ENCODE assay signal across 8 mouse cellular contexts in genomic region chr12:9585085-9585453, GRCm38 (mm10). TPM values are rescaled to one million over a fixed set of nuclear protein-coding genes. Genes with fewer than 3 reads are reported as not detected.
DNase-seq lines count a peak whose midpoint lies in the region; ATAC-seq and TF ChIP-seq lines count a peak whose summit lies in the region.

No protein-coding gene starts in this region.

- peak overlapping the region; percentile 60 for H3K4me2 ChIP-seq in liver, embryonic 11.5 days
- peak overlapping the region; percentile 65 for H3K4me2 ChIP-seq in intestine, postnatal 0 days (replicated peaks; ENCODE audit: low read depth)
- peak overlapping the region; percentile 76 for H3K4me2 ChIP-seq in neural tube, embryonic 15.5 days

- H3K4me1 ChIP-seq in liver, embryonic 11.5 days (replicated peaks; ENCODE audit: control insufficient read depth, insufficient read depth, low read length): peaks cover 3% of the 10 kb centered on the region; the same call in 1 of the 2 replicates
- peaks cover 36% of the 10 kb centered on the region for H3K4me1 ChIP-seq in forebrain, embryonic 10.5 days
- 0 out of 2 replicates have a peak, but pooled peaks cover 5% of the 10 kb centered on the region for H3K4me1 ChIP-seq in intestine, postnatal 0 days (replicated peaks; ENCODE audit: control insufficient read depth, insufficient read depth, low read length)
- peaks cover 22% of the 10 kb centered on the region for H3K4me1 ChIP-seq in neural tube, embryonic 15.5 days

- ATAC-seq in liver, embryonic 11.5 days (replicated peaks; ENCODE audit: low FRiP score): peak; percentile 37; the same call in 1 of the 2 replicates
- peak; percentile 36; the same call in 1 of the 2 replicates for ATAC-seq in intestine, postnatal 0 days
- peak; percentile 46 for ATAC-seq in neural tube, embryonic 15.5 days (ENCODE audit: low FRiP score)

- H3K27me3 ChIP-seq in liver, embryonic 11.5 days (replicated peaks; ENCODE audit: control insufficient read depth, insufficient read depth, low read length): peaks cover 40% of the 10 kb centered on the region
- peaks cover 52% of the 10 kb centered on the region for H3K27me3 ChIP-seq in forebrain, embryonic 10.5 days (ENCODE audit: poor library complexity, severe bottlenecking)
- H3K27me3 ChIP-seq in intestine, postnatal 0 days (replicated peaks; ENCODE audit: control insufficient read depth, insufficient read depth, low read length): peaks cover 43% of the 10 kb centered on the region
- H3K27me3 ChIP-seq in neural tube, embryonic 15.5 days (replicated peaks): peaks cover 36% of the 10 kb centered on the region

- no peak for DNase-seq in liver, embryonic 11.5 days (ENCODE audit: low spot score)
- no peak for DNase-seq in liver
- DNase-seq in forebrain, embryonic 10.5 days (ENCODE audit: extremely low spot score, low spot score): no peak
- no peak for DNase-seq in cerebellum, postnatal 14 days
- no peak for DNase-seq in kidney, adult 18-20 months
- no peak for DNase-seq in thymus, postnatal 4 days

- TF ChIP-seq CTCF in intestine, postnatal 0 days (IDR thresholded peaks at IDR 0.05; ENCODE audit: low read depth): no peak

- 0 out of 2 replicates have a peak overlapping the region, but pooled peaks have one; percentile 34 for H3K9ac ChIP-seq in liver, embryonic 11.5 days (ENCODE audit: low read depth, low read length)
- H3K9ac ChIP-seq in intestine, postnatal 0 days (ENCODE audit: low read depth, low read length): no peak overlapping the region
- peak overlapping the region; percentile 47 for H3K9ac ChIP-seq in neural tube, embryonic 15.5 days (replicated peaks)

- H3K9me3 ChIP-seq in liver, embryonic 11.5 days (ENCODE audit: control insufficient read depth, low read length): no peaks in the 10 kb centered on the region
- no peaks in the 10 kb centered on the region for H3K9me3 ChIP-seq in forebrain, embryonic 10.5 days
- no peaks in the 10 kb centered on the region for H3K9me3 ChIP-seq in intestine, postnatal 0 days (ENCODE audit: control insufficient read depth)
- no peaks in the 10 kb centered on the region for H3K9me3 ChIP-seq in neural tube, embryonic 15.5 days (replicated peaks)

- peak overlapping the region; percentile 38 for H3K4me3 ChIP-seq in liver, embryonic 11.5 days (ENCODE audit: low read depth, low read length)
- peak overlapping the region; percentile 49 for H3K4me3 ChIP-seq in forebrain, embryonic 10.5 days
- peak overlapping the region; percentile 36 for H3K4me3 ChIP-seq in intestine, postnatal 0 days (ENCODE audit: low read depth, low read length)
- peak overlapping the region; percentile 49 for H3K4me3 ChIP-seq in neural tube, embryonic 15.5 days (replicated peaks)

- 3% methylated on average over 7 of the region's 7 CpGs for WGBS in liver, embryonic 11.5 days
- WGBS in forebrain, embryonic 10.5 days: 1% methylated on average over 7 of the region's 7 CpGs
- WGBS in intestine, postnatal 0 days: under 1% methylated on average over 7 of the region's 7 CpGs
- 2% methylated on average over 7 of the region's 7 CpGs for WGBS in neural tube, embryonic 15.5 days

- no peaks in the 10 kb centered on the region for H3K36me3 ChIP-seq in liver, embryonic 11.5 days (ENCODE audit: control insufficient read depth, insufficient read depth, low read length)
- H3K36me3 ChIP-seq in forebrain, embryonic 10.5 days (replicated peaks): no peaks in the 10 kb centered on the region
- no peaks in the 10 kb centered on the region for H3K36me3 ChIP-seq in intestine, postnatal 0 days (ENCODE audit: control insufficient read depth, insufficient read depth)
- no peaks in the 10 kb centered on the region for H3K36me3 ChIP-seq in neural tube, embryonic 15.5 days

- no peak overlapping the region for H3K27ac ChIP-seq in liver, embryonic 11.5 days (ENCODE audit: low read depth, low read length)
- H3K27ac ChIP-seq in forebrain, embryonic 10.5 days: peak overlapping the region; percentile 72
- H3K27ac ChIP-seq in intestine, postnatal 0 days (ENCODE audit: low read depth, low read length): no peak overlapping the region
- H3K27ac ChIP-seq in neural tube, embryonic 15.5 days (replicated peaks): no peak overlapping the region

RNA-seq across cellular contexts. Expression of gene Osr1, which starts 15.2 kb away (rescaled TPM):
- 9.3 and 10.6 TPM in 2 replicates for polyA plus RNA-seq in liver, embryonic 11.5 days (2014; fragmentation: Nextera tagmentation; extraction: Ambion mirVana)
- 2.3 and 3.4 TPM in 2 replicates for polyA plus RNA-seq in forebrain, embryonic 10.5 days (2016; fragmentation: Nextera tagmentation; extraction: Ambion mirVana)
- polyA plus RNA-seq in intestine, postnatal 0 days (2015; fragmentation: Nextera tagmentation; extraction: Ambion mirVana): 20.1 and 25.0 TPM in 2 replicates
- 6.6 and 11.1 TPM in 2 replicates for polyA plus RNA-seq in neural tube, embryonic 15.5 days (2015; fragmentation: Nextera tagmentation; extraction: Ambion mirVana)
